Mouse (Mus musculus) kidney, adult 2 months (tissue): ENCODE data around the gene Fgd2.

Source experiments
- CTCF ChIP-seq: fragments of 200-500 bp; conservative IDR thresholded peaks from 2 replicates; pipeline ENCODE4 v1.5.1; 2011; ENCODE audit warnings: low read depth, mild to moderate bottlenecking, control low read depth, low read length, moderate library complexity, mixed read lengths; ENCODE audit not compliant: insufficient read depth, insufficient read length
- POLR2A ChIP-seq: fragments of 200-500 bp; IDR thresholded peaks from one replicate; pipeline ENCODE4 v1.6.1; 2011; ENCODE audit warnings: low read depth, low read length, control low read depth

DNA sequence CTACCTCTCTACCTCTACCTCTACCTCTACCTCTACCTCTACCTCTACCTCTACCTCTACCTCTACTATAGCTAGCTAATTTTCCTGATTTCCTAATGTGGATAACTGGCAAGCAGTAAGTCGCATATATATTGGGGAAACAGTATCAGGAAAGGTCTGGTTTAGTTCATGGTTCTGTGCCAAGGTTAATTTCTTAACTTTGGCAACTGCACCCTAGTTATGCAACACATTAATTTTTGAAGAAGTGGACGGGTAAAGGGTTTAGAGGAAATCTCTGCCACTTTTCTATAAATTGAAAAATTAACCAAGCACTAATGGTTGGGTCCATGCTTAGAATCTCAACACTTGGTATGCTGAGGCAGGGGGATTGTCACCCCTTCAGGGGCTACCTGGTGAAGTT, 53.9 kb downstream of the Fgd2 start:
- TF ChIP-seq POLR2A, result no peak
- TF ChIP-seq CTCF, result no peak
